ENCODE assay signal across 8 mouse cellular contexts in the genomic region with DNA sequence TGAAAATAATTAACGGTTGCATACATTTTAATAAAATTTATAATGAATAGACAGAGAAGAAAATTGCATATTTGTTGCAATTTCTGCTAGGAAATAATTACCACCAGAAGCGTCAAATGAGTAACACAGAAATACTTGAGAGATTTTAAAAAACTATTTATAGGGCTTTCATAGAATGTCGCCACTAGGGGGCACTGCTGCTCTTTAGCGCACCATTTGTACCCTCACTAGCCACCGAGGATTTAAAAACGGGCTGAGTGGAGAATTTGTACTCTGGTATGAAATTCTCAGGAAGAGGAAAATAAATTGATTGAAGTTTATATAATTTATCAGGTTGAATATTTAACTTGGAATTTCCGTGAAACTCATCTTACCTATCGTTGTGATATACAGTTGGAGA.
DNase-seq lines count a peak whose midpoint lies in the region; ATAC-seq lines count a peak whose summit lies in the region.

No protein-coding gene starts in this region.

- DNase-seq in kidney, adult 8-10 months, result peak; percentile 0 to 41
- peak; percentile 82 for DNase-seq in adrenal gland, postnatal 10 days
- DNase-seq in embryo, embryonic 11 days, result peak; percentile 85
- peak; percentile 91 for DNase-seq in hindbrain, embryonic 14.5 days (ENCODE audit: low spot score)
- peak; percentile 15 to 43 for DNase-seq in left cerebral cortex, adult 8-10 months (ENCODE audit: low spot score in 2 of 2)

- no peaks in the 10 kb centered on the region for H3K4me1 ChIP-seq in kidney, embryonic 14.5 days (ENCODE audit: control insufficient read depth, insufficient read depth, low read length)
- no peaks in the 10 kb centered on the region for H3K4me1 ChIP-seq in hindbrain, embryonic 14.5 days (replicated peaks; ENCODE audit: control insufficient read depth, insufficient read depth, low read length)
- no peaks in the 10 kb centered on the region for H3K4me1 ChIP-seq in neural tube, embryonic 12.5 days

- no peaks in the 10 kb centered on the region for H3K27me3 ChIP-seq in kidney, embryonic 14.5 days (ENCODE audit: control insufficient read depth, insufficient read depth, low read length)
- H3K27me3 ChIP-seq in hindbrain, embryonic 14.5 days (ENCODE audit: control insufficient read depth, insufficient read depth, low read length), result no peaks in the 10 kb centered on the region
- H3K27me3 ChIP-seq in neural tube, embryonic 12.5 days (replicated peaks), result no peaks in the 10 kb centered on the region

- H3K4me3 ChIP-seq in kidney, embryonic 14.5 days (ENCODE audit: low read length), result no peak overlapping the region
- H3K4me3 ChIP-seq in hindbrain, embryonic 14.5 days (replicated peaks; ENCODE audit: low read length), result no peak overlapping the region
- no peak overlapping the region for H3K4me3 ChIP-seq in neural tube, embryonic 12.5 days

- H3K9ac ChIP-seq in kidney, embryonic 14.5 days (ENCODE audit: low read depth, low read length), result no peak overlapping the region
- no peak overlapping the region for H3K9ac ChIP-seq in hindbrain, embryonic 14.5 days
- H3K9ac ChIP-seq in neural tube, embryonic 12.5 days, result no peak overlapping the region

- H3K9me3 ChIP-seq in kidney, embryonic 14.5 days (ENCODE audit: control insufficient read depth, low read length), result no peaks in the 10 kb centered on the region
- peaks cover 4% of the 10 kb centered on the region; the same call in 1 of the 2 replicates for H3K9me3 ChIP-seq in hindbrain, embryonic 14.5 days (ENCODE audit: control insufficient read depth, low read length)
- H3K9me3 ChIP-seq in neural tube, embryonic 12.5 days, result no peaks in the 10 kb centered on the region

- no peak for ATAC-seq in kidney, embryonic 14.5 days (ENCODE audit: low FRiP score, low TSS enrichment)
- no peak for ATAC-seq in hindbrain, embryonic 14.5 days (ENCODE audit: low FRiP score)
- ATAC-seq in neural tube, embryonic 12.5 days (ENCODE audit: low FRiP score, low read depth), result peak; percentile 58; the same call in 1 of the 2 replicates
- no peak for ATAC-seq in megakaryocyte, adult 5-6 weeks (ENCODE audit: poor library complexity, severe bottlenecking)

- H3K27ac ChIP-seq in kidney, embryonic 14.5 days (ENCODE audit: low read depth, low read length), result no peak overlapping the region
- H3K27ac ChIP-seq in hindbrain, embryonic 14.5 days, result no peak overlapping the region
- no peak overlapping the region for H3K27ac ChIP-seq in neural tube, embryonic 12.5 days

- H3K36me3 ChIP-seq in kidney, embryonic 14.5 days (ENCODE audit: control insufficient read depth, insufficient read depth, low read length), result no peaks in the 10 kb centered on the region
- H3K36me3 ChIP-seq in hindbrain, embryonic 14.5 days (replicated peaks; ENCODE audit: control insufficient read depth, insufficient read depth), result no peaks in the 10 kb centered on the region
- no peaks in the 10 kb centered on the region for H3K36me3 ChIP-seq in neural tube, embryonic 12.5 days

- WGBS in kidney, embryonic 14.5 days, result 17% methylated on average over 8 of the region's 8 CpGs
- 12% methylated on average over 8 of the region's 8 CpGs for WGBS in hindbrain, embryonic 14.5 days
- WGBS in neural tube, embryonic 12.5 days, result 19% methylated on average over 8 of the region's 8 CpGs

- H3K4me2 ChIP-seq in kidney, embryonic 14.5 days (replicated peaks; ENCODE audit: low read depth, low read length), result no peak overlapping the region
- no peak overlapping the region for H3K4me2 ChIP-seq in hindbrain, embryonic 14.5 days (replicated peaks)
- H3K4me2 ChIP-seq in neural tube, embryonic 12.5 days (replicated peaks), result no peak overlapping the region

Comparison
In these comparisons a context has a peak if more than half of its experiments do, and no peak if none do; other contexts are left out.
1. DNase-seq: peak in every context shown above with its lines; median percentile 91 in hindbrain, embryonic 14.5 days; 85 in embryo, embryonic 11 days; 82 in adrenal gland, postnatal 10 days; 29 in left cerebral cortex, adult 8-10 months; 20 in kidney, adult 8-10 months.